Mouse (Mus musculus) heart, embryonic 11.5 days (tissue): Measurements from ENCODE around the gene Panx3. TPM values are rescaled to one million over a fixed set of nuclear protein-coding genes. Genes with fewer than 3 reads are reported as not detected.

Experiments
- ATAC-seq: fragments of 200-750 bp; cut with Nextera tagmentation; replicated peaks from 2 replicates; pipeline ENCODE4 v1.8.0; 2017; ENCODE audit warnings: moderate library complexity; ENCODE audit not compliant: insufficient number of reproducible peaks, low FRiP score, low TSS enrichment
- H3K27ac ChIP-seq: fragments of 300-500 bp; sonication (generic); 2 replicates; pipeline ENCODE4 v1.5.1; 2014; ENCODE audit warnings: mild to moderate bottlenecking, low read depth, low read length
- H3K27me3 ChIP-seq: fragments of 300-500 bp; sonication (generic); 2 replicates; pipeline ENCODE4 v1.6.1; 2014; ENCODE audit warnings: mild to moderate bottlenecking, low read length, mixed read lengths; ENCODE audit not compliant: control insufficient read depth, insufficient read depth
- H3K36me3 ChIP-seq: fragments of 300-500 bp; sonication (generic); 2 replicates; pipeline ENCODE4 v1.6.1; 2014; ENCODE audit warnings: mild to moderate bottlenecking, low read length, moderate library complexity, mixed read lengths; ENCODE audit not compliant: control insufficient read depth, insufficient read depth
- H3K4me1 ChIP-seq: fragments of 300-500 bp; sonication (generic); 2 replicates; pipeline ENCODE4 v1.6.1; 2014; ENCODE audit warnings: low read length; ENCODE audit not compliant: control insufficient read depth, insufficient read depth
- H3K4me2 ChIP-seq: fragments of 300-500 bp; sonication (generic); 2 replicates; pipeline ENCODE4 v1.6.1; 2014; ENCODE audit warnings: mild to moderate bottlenecking, moderate library complexity
- H3K4me3 ChIP-seq: fragments of 300-500 bp; sonication (generic); 2 replicates; pipeline ENCODE4 v1.5.1; 2014; ENCODE audit warnings: low read depth, low read length
- H3K9ac ChIP-seq: fragments of 300-500 bp; sonication (generic); 2 replicates; pipeline ENCODE4 v1.6.1; 2014; ENCODE audit warnings: mild to moderate bottlenecking, low read depth, low read length, moderate library complexity
- H3K9me3 ChIP-seq: fragments of 300-500 bp; sonication (generic); replicated peaks from 2 replicates; pipeline ENCODE4 v1.6.1; 2016; ENCODE audit warnings: low read length; ENCODE audit not compliant: control insufficient read depth
- WGBS: fragments of 180-500 bp; shearing (Covaris S2); extraction: QIAGEN DNeasy Blood & Tissue Kit; methylation state at CpG from one replicate; pipeline ENCODE4 v1.1.7; 2014; ENCODE audit not compliant: insufficient replicate concordance; 5-methylcytosine and 5-hydroxymethylcytosine counted together
- polyA plus RNA-seq: library from polyadenylated mRNA; unstranded; fragments of >200 nt; fragmentation: Nextera tagmentation; extraction: Ambion mirVana; gene quantifications from 2 replicates; pipeline ENCODE4 v1.2.1, GENCODE M21; 2014

Gene Panx3
- polyA plus RNA-seq, 1 experiment from 2014 or later = 0.10 TPM

- WGBS = 59% methylated on average over 4 of the region's 4 CpGs
- ATAC-seq = no peak
- Histone ChIP-seq H3K27me3 (no peaks in the 10 kb centered on the region), H3K4me3 (no peak overlapping the region), H3K4me1 (peaks cover 10% of the 10 kb centered on the region), H3K9me3 (no peaks in the 10 kb centered on the region), H3K27ac (no peak overlapping the region), H3K36me3 (no peaks in the 10 kb centered on the region), H3K4me2 (no peak overlapping the region), H3K9ac (no peak overlapping the region)
Measured at GRCm38 (mm10) chr9:37669678-37670077, 643 bp upstream of the Panx3 start.

- no peak overlapping the region for H3K9ac ChIP-seq
- H3K4me3 ChIP-seq = no peak overlapping the region
- H3K27ac ChIP-seq = no peak overlapping the region
- H3K4me1 ChIP-seq = peaks cover 12% of the 10 kb centered on the region
- no peak overlapping the region for H3K4me2 ChIP-seq
- no peaks in the 10 kb centered on the region for H3K36me3 ChIP-seq
- ATAC-seq = no peak
- H3K9me3 ChIP-seq = no peaks in the 10 kb centered on the region
- no peaks in the 10 kb centered on the region for H3K27me3 ChIP-seq
- 55% methylated on average over 7 of the region's 7 CpGs for whole genome bisulfite sequencing
Measured at GRCm38 (mm10) chr9:37666045-37666444, 3.0 kb downstream of the Panx3 start.

DNA sequence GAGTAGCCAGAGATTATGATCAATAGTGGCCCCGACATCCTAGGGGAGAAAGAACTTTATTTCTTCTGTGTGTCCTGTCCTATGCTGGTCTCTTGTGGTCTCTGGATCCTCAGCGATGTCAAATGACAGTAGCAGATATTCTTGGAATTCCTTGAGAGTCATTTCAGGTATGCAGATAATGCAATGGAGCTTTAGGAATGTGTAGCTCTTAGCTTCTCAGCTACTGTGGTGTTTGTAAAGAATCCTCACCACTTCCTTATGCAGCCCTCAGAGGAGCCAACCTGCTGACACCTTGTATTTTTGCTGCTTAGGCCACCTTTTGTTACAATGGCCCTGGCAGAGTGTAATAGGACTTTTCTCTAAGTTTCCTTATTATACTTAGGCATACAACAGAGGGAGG, 4.4 kb downstream of the Panx3 start:
- Histone ChIP-seq H3K36me3 (no peaks in the 10 kb centered on the region), H3K9ac (no peak overlapping the region), H3K27ac (no peak overlapping the region), H3K9me3 (no peaks in the 10 kb centered on the region), H3K4me2 (no peak overlapping the region), H3K27me3 (no peaks in the 10 kb centered on the region), H3K4me1 (peaks cover 12% of the 10 kb centered on the region), H3K4me3 (no peak overlapping the region)
- WGBS = 41% methylated on average over 2 of the region's 2 CpGs
- no peak for ATAC-seq

DNA sequence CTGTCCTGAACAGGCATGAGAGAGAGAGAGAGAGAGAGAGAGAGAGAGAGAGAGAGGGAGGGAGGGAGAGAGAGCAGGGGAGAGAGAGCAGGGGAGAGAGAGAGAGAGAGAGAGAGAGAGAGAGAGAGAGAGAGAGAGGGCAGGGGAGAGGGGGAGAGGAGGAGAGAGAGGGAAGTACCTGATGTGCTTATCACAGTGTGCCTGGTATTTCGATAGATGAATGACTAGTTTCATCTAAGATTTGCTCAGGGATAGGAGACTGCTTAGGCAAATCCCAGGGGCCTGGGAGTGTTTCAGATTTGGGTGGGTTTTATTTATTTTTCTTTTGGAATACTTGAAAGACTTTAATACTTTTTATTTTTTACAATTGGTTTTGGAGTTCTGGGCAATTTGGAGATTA, 5.8 kb downstream of the Panx3 start:
- 68% methylated on average over 1 of the region's 1 CpGs for WGBS
- no peaks in the 10 kb centered on the region for H3K36me3 ChIP-seq
- H3K27ac ChIP-seq = no peak overlapping the region
- no peaks in the 10 kb centered on the region for H3K9me3 ChIP-seq
- H3K4me3 ChIP-seq = no peak overlapping the region
- H3K4me1 ChIP-seq = peaks cover 12% of the 10 kb centered on the region
- no peak for ATAC-seq
- no peak overlapping the region for H3K9ac ChIP-seq
- H3K4me2 ChIP-seq = no peak overlapping the region
- no peaks in the 10 kb centered on the region for H3K27me3 ChIP-seq

GRCm38 (mm10) chr9:37659413-37659812, 9.6 kb downstream of the Panx3 start:
- H3K4me1 ChIP-seq = peaks cover 11% of the 10 kb centered on the region; the same call in 1 of the 2 replicates
- H3K9me3 ChIP-seq = no peaks in the 10 kb centered on the region
- 72% methylated on average over 6 of the region's 6 CpGs for WGBS
- ATAC-seq = no peak
- H3K27ac ChIP-seq = no peak overlapping the region
- no peaks in the 10 kb centered on the region for H3K36me3 ChIP-seq
- H3K4me3 ChIP-seq = no peak overlapping the region
- no peak overlapping the region for H3K4me2 ChIP-seq
- H3K27me3 ChIP-seq = no peaks in the 10 kb centered on the region
- no peak overlapping the region for H3K9ac ChIP-seq

DNA sequence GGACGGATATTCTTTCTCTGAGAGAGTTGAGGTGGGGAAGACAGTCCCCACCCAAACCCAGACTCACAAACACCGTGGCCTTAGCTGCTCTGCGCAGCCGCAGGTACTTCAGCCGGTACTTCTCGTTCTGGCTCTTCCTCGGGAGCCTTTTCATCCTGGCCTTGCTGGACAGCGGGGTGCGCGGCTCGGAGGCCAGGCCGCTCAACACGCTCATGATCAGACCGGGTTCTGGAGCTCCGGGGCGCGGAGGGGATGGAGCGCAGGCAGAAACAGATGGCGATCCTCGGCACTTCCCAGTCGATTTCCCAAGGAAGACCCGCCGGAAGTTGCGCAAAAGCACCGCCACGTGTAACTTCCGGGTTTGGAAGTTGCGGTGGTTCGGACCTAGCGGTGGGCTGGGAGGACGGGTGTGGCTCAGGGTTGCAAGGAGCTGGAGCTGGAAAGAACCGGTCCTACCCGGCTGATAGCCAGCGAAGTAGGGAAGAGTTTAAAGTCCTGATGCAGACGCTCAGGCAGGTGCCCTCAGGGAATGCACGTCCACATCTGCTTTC, 12.0 kb downstream of the Panx3 start, which contains the start of gene Tbrg1:
Gene Tbrg1 (minus strand): TSS at position 382 of the 551 bp plus-strand sequence.
- peak; percentile 88 for ATAC-seq
- WGBS = under 1% methylated on average over 36 of the region's 36 CpGs

DNA sequence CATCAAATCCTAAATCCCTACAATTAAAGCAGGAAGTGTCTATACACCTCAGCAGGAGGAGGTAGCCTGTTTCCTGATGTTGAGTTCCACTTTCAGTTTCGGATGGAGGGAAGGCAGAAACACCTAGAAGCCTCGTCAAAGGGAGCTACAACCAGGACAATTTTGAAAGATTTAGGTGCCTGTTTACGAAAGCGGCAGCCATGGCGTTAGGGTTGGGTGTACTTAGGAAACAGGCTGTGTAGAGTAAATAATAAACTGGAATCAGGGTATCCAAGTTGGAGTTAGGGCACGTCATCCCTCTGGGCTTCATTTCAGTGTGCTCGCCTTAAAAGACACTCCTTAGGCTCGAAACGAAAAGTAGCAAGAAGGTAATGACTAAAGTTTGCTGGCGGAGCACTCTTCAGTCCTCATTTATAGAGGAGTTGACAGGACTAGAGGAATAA, 12.6 kb downstream of the Panx3 start:
- Histone ChIP-seq H3K36me3 (peaks cover 8% of the 10 kb centered on the region), H3K9me3 (no peaks in the 10 kb centered on the region), H3K4me3 (peak overlapping the region; percentile 74), H3K9ac (peak overlapping the region; percentile 85), H3K4me2 (peak overlapping the region; percentile 85), H3K4me1 (peaks cover 14% of the 10 kb centered on the region), H3K27ac (peak overlapping the region; percentile 85), H3K27me3 (no peaks in the 10 kb centered on the region)
- 2% methylated on average over 10 of the region's 10 CpGs for WGBS
- no peak for ATAC-seq

More for the DNA sequence above, 12.0 kb downstream of the Panx3 start, which contains the start of gene Tbrg1:
- H3K9ac ChIP-seq = peak within 1 kb of the TSS; percentile 85
- H3K4me1 ChIP-seq = peaks cover 14% of the 10 kb centered on the region
- H3K9me3 ChIP-seq = no peaks in the 10 kb centered on the region
- H3K4me3 ChIP-seq = peak within 1 kb of the TSS; percentile 74
- H3K36me3 ChIP-seq = peaks cover 8% of the 10 kb centered on the region
- H3K4me2 ChIP-seq = peak within 1 kb of the TSS; percentile 85
- H3K27ac ChIP-seq = peak within 1 kb of the TSS; percentile 85
- no peaks in the 10 kb centered on the region for H3K27me3 ChIP-seq

- 0 out of 2 replicates have a peak overlapping the region, but pooled peaks have one; percentile 85 for H3K27ac ChIP-seq
- H3K36me3 ChIP-seq = peaks cover 12% of the 10 kb centered on the region
- peak overlapping the region; percentile 85 for H3K9ac ChIP-seq
- peaks cover 14% of the 10 kb centered on the region for H3K4me1 ChIP-seq
- ATAC-seq = no peak
- 45% methylated on average over 8 of the region's 8 CpGs for WGBS
- no peaks in the 10 kb centered on the region for H3K9me3 ChIP-seq
- H3K4me2 ChIP-seq = peak overlapping the region; percentile 85
- H3K27me3 ChIP-seq = no peaks in the 10 kb centered on the region
- peak overlapping the region; percentile 74 for H3K4me3 ChIP-seq
Measured at GRCm38 (mm10) chr9:37655961-37656360, 13.1 kb downstream of the Panx3 start.

DNA sequence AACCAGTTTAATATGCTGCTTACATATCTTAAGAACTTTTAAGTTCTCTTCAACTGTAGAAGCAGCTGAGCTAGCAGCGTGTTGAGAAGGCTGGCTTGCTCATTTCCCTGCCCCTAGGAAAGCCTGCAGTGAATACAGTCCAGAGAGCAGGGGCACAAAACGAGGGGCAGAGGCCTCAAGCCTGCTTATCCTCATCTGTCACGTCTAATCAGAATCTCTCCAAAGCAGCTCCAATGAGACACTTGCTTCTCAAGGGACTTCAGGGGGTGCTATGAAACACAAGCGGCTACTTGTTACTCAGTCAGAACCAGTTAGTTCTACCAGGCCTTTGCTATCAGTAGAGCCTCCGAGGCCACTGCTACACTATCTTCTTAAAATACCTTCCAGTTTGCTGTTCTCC, 15.2 kb downstream of the Panx3 start:
- H3K4me2 ChIP-seq = peak overlapping the region; percentile 2; the same call in 1 of the 2 replicates
- no peak overlapping the region for H3K4me3 ChIP-seq

More for the DNA sequence above, 15.2 kb downstream of the Panx3 start:
- Histone ChIP-seq H3K9ac (no peak overlapping the region), H3K27me3 (no peaks in the 10 kb centered on the region), H3K9me3 (no peaks in the 10 kb centered on the region), H3K4me1 (peaks cover 14% of the 10 kb centered on the region), H3K27ac (peak overlapping the region; percentile 54), H3K36me3 (peaks cover 32% of the 10 kb centered on the region)
- ATAC-seq = no peak
- 36% methylated on average over 5 of the region's 5 CpGs for WGBS
